Mouse (Mus musculus) megakaryocyte, embryonic 14.5 days (primary cell): ENCODE results near the gene Gm49388. TPM values are rescaled to one million over a fixed set of nuclear protein-coding genes. Genes with fewer than 3 reads are reported as not detected.

Source experiments
- H3K27me3 ChIP-seq: replicated peaks from 2 replicates; pipeline ENCODE3; 2012; ENCODE audit warnings: inconsistent platforms
- H3K36me3 ChIP-seq: replicated peaks from 2 replicates; pipeline ENCODE3; 2012; ENCODE audit warnings: low read length, inconsistent platforms, mixed read lengths
- H3K4me1 ChIP-seq: 2 replicates; pipeline ENCODE4 v1.6.1; 2012; ENCODE audit warnings: inconsistent platforms
- H3K4me3 ChIP-seq: replicated peaks from 2 replicates; pipeline ENCODE3; 2012; ENCODE audit warnings: moderate library complexity, mild to moderate bottlenecking, inconsistent platforms
- H3K9me3 ChIP-seq: 2 replicates; pipeline ENCODE4 v1.6.1; 2012; ENCODE audit warnings: inconsistent platforms
- FLI1 ChIP-seq: IDR thresholded peaks from 2 replicates; pipeline ENCODE4 v1.6.1; 2012; ENCODE audit warnings: low read length, inconsistent platforms, mixed read lengths
- GATA1 ChIP-seq: IDR thresholded peaks from 3 replicates; pipeline ENCODE4 v1.6.1; 2012; ENCODE audit warnings: mixed read lengths, low read length, inconsistent platforms, borderline replicate concordance
- polyA plus RNA-seq: library from polyadenylated mRNA; stranded (reverse); fragments of >175 nt; gene quantifications from 2 replicates; pipeline ENCODE4 v1.2.3, GENCODE M21; 2012; ENCODE audit warnings: low replicate concordance; ENCODE audit not compliant: insufficient read depth

Gm49388 gene
- polyA plus RNA-seq, 1 experiment, result not detected

- H3K36me3 ChIP-seq, result peaks cover 94% of the 10 kb centered on the region
These were observed 33.8 kb upstream of the Gm49388 start for GRCm38 (mm10) chr7:127751619-127752018.

GRCm38 (mm10) chr7:127752069-127752468 lies 33.3 kb upstream of the Gm49388 start:
- TF ChIP-seq GATA1 (no peak), FLI1 (no peak)
- H3K9me3 ChIP-seq, result no peaks in the 10 kb centered on the region
- no peaks in the 10 kb centered on the region for H3K27me3 ChIP-seq
- H3K4me3 ChIP-seq, result no peak overlapping the region
- peaks cover 39% of the 10 kb centered on the region for H3K4me1 ChIP-seq
- H3K36me3 ChIP-seq, result peaks cover 99% of the 10 kb centered on the region

More at GRCm38 (mm10) chr7:127751619-127752018, 33.8 kb upstream of the Gm49388 start:
- Histone ChIP-seq H3K4me3 (no peak overlapping the region), H3K4me1 (peaks cover 42% of the 10 kb centered on the region), H3K9me3 (no peaks in the 10 kb centered on the region), H3K27me3 (no peaks in the 10 kb centered on the region)
- TF ChIP-seq FLI1 (no peak), GATA1 (no peak)

DNA sequence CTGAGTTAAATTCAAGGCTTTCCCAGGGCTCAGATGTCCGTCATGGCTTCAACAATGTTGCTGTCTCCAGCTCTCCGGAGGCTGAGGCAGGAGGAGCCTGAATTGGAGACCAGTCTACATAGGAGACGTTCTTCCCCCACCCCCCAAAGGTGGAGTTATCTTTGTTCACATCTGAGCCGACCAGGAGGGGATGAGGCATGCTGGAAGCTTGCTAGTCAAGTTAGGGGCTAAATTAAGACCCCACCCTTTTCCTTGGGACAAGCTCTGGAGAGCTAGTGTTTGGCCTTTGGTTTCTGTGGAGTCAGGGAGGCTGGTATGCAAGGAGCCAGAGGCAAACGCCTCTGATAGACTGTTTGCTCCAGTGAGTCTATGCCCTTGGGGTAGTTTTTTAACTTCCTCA lies 32.2 kb upstream of the Gm49388 start:
- H3K27me3 ChIP-seq, result no peaks in the 10 kb centered on the region
- peaks cover 100% of the 10 kb centered on the region for H3K36me3 ChIP-seq
- peaks cover 28% of the 10 kb centered on the region for H3K4me1 ChIP-seq
- no peaks in the 10 kb centered on the region for H3K9me3 ChIP-seq
- no peak for TF ChIP-seq GATA1
- TF ChIP-seq FLI1, result no peak
- no peak overlapping the region for H3K4me3 ChIP-seq

DNA sequence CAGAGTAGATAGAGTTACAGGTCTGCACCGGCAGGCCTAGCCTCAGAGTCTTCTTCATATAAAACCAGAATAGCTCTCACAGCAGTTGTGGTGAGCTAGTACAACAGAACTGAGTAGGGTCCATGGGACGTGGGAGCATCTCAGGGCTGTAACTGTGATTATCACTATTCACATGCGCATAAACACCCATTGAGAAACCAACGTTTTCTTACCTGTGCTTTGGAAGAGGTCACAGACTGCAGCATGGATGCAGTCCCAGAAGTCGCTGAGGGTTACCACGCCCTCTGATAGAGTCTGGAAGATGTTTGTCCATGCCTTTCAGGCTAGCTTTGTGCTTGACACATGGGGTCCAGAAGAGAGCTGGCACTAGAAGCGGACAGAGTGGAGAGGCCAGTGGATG lies 31.7 kb upstream of the Gm49388 start:
- Histone ChIP-seq H3K4me3 (no peak overlapping the region), H3K27me3 (no peaks in the 10 kb centered on the region), H3K9me3 (no peaks in the 10 kb centered on the region), H3K4me1 (peaks cover 27% of the 10 kb centered on the region), H3K36me3 (peaks cover 100% of the 10 kb centered on the region)
- no peak for TF ChIP-seq FLI1
- no peak for TF ChIP-seq GATA1

DNA sequence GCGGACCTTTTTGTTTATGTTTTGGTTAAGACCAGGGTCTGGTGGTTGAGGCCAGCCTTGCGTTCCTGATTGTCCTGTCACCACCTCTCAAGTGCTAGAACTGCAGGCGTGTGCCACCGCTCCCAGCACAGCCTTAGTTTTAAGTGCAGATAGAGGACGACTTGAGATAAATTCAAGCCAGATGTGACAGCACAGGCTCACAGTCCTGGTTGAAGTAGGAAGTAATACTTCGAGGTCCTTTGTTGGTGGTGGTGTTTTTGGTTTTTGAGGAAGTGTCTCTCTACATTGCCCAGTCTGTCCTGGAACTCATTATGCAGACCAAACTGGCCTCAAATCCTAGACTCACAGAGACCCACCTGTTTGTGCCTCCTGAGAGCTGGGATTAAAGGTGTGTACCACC lies 25.7 kb upstream of the Gm49388 start:
- Histone ChIP-seq H3K9me3 (no peaks in the 10 kb centered on the region), H3K27me3 (no peaks in the 10 kb centered on the region), H3K4me3 (peak overlapping the region; percentile 16), H3K4me1 (peaks cover 21% of the 10 kb centered on the region), H3K36me3 (peaks cover 86% of the 10 kb centered on the region)
- no peak for TF ChIP-seq GATA1
- no peak for TF ChIP-seq FLI1

DNA sequence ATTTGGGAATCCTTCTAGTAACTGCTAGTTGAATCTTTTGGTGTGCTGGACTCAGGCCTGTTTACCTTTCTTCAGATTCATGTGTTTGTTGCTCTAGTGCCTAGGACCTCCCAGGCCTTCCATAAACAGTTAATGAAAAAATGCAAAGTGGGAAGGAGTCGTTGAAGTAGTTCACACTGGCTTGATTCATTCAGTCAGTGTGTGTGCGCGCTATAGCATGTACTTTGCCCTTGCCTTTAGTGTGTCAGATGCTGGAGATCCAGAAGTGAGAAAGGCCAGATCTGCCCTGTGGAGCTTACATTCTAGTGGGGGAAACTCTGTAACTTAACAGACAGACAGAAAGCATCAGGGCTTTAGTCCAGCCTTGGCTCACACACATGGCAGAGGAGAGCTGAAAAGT lies 24.9 kb upstream of the Gm49388 start:
- Histone ChIP-seq H3K27me3 (no peaks in the 10 kb centered on the region), H3K9me3 (no peaks in the 10 kb centered on the region), H3K4me1 (peaks cover 21% of the 10 kb centered on the region), H3K36me3 (peaks cover 86% of the 10 kb centered on the region), H3K4me3 (no peak overlapping the region)
- TF ChIP-seq FLI1, result no peak
- TF ChIP-seq GATA1, result no peak

DNA sequence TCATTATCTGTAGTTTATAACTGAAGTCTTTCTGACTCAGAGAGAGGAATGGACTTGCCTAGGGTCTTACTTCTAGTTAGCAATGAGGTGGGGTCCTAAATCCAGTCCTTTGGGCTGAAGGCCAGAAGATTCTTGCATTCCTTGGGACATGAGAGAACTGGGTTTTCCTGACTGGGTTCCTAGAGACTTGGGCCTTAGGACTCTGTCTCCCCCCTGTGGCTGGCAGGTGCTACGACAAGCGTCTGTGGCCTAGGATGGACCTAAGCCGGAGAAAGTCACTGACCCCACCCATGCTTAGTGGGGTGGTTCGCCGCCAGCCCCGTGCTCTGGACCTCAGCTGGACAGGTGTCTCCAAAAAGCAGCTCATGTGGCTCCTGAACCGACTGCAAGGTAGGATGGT lies 24.4 kb upstream of the Gm49388 start:
- TF ChIP-seq FLI1 (no peak), GATA1 (no peak)
- no peak overlapping the region for H3K4me3 ChIP-seq
- H3K4me1 ChIP-seq, result peaks cover 18% of the 10 kb centered on the region
- H3K36me3 ChIP-seq, result peaks cover 86% of the 10 kb centered on the region
- H3K27me3 ChIP-seq, result no peaks in the 10 kb centered on the region
- H3K9me3 ChIP-seq, result no peaks in the 10 kb centered on the region

- peaks cover 85% of the 10 kb centered on the region for H3K36me3 ChIP-seq
- peaks cover 28% of the 10 kb centered on the region for H3K4me1 ChIP-seq
- H3K4me3 ChIP-seq, result no peak overlapping the region
- no peaks in the 10 kb centered on the region for H3K27me3 ChIP-seq
- TF ChIP-seq FLI1 (no peak), GATA1 (no peak)
- H3K9me3 ChIP-seq, result no peaks in the 10 kb centered on the region
These were observed 21.8 kb upstream of the Gm49388 start for GRCm38 (mm10) chr7:127763642-127764041.

GRCm38 (mm10) chr7:127765756-127766155 lies 19.7 kb upstream of the Gm49388 start:
- H3K9me3 ChIP-seq, result no peaks in the 10 kb centered on the region
- H3K27me3 ChIP-seq, result no peaks in the 10 kb centered on the region
- no peak overlapping the region for H3K4me3 ChIP-seq
- TF ChIP-seq GATA1 (no peak), FLI1 (no peak)
- H3K36me3 ChIP-seq, result peaks cover 68% of the 10 kb centered on the region
- H3K4me1 ChIP-seq, result peaks cover 32% of the 10 kb centered on the region

DNA sequence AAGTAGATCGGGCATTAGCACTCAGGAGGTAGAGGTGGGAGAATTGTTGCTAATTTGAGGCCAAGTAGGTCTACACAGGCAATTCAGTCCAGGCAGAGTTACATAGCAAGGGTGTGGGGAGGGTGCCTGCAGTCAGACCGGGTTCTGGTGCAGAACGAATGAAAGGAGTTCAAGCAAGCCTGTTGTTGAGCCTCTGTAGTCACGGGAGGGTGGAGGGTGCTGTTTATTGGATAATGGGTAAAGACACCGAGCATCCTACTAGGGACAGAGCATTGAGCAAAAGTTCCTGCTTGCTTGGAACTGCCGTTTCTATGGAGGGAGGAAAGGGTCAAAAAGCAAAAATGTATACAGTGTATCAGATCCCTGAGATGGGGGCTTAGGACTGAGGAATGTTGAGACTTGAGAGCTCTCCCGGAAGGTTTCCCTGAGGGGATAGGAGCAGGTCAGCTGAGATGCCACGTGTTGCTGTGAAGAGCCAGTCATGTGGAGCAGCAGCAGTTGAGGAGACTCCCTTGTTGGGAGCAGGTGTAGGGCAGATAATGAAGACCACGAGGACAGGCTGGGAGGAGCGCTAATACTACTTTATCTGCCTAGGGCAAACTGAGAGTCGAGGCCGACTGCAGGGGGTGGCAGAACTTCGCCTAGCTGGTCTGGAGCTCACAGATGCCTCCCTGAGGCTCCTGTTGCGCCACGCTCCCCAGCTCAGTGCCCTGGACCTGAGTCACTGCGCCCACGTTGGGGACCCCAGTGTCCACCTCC lies 18.4 kb upstream of the Gm49388 start:
- Histone ChIP-seq H3K36me3 (peaks cover 62% of the 10 kb centered on the region), H3K9me3 (no peaks in the 10 kb centered on the region), H3K27me3 (no peaks in the 10 kb centered on the region), H3K4me1 (peaks cover 45% of the 10 kb centered on the region), H3K4me3 (peak overlapping the region; percentile 46)
- no peak for TF ChIP-seq FLI1
- no peak for TF ChIP-seq GATA1
